Mouse (Mus musculus) adrenal gland, adult 18-20 months (tissue): Measurements from ENCODE around the gene Pts. TPM values are rescaled to one million over a fixed set of nuclear protein-coding genes. Genes with fewer than 3 reads are reported as not detected.

Experiments used
- DNase-seq, 2 experiments: peaks; one replicate each; pipeline ENCODE4 v3.0.0; 2021 to 2022; ENCODE audit warnings: low spot score in 2 of 2
- total RNA-seq, 2 experiments: library from RNA; stranded (reverse); gene quantifications; 1 replicate in 1 of 2; 2 replicates in 1 of 2; pipeline ENCODE4 v1.2.3; 2021

Gene Pts
- total RNA-seq, 2 experiments from 2014 or later: 76.0 to 77.4 TPM

DNA sequence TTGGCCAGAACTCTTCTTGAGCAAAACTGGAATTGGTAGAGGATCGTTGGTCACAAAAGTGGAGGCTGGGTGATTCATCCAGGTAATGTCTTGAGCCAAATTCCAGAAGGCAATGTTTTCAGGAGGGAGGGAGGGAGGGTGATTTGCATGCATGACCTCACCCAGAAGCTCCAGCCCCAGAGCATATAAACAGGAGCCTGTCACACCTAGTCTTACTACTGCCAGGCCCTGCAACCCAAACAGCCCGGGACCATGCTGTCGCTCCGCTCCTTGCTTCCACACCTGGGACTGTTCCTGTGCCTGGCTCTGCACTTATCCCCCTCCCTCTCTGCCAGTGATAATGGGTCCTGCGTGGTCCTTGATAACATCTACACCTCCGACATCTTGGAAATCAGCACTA is 34.2 kb downstream of the Pts start, which contains the start of gene Plet1:
Gene Plet1 (plus strand): TSS at position 215 of the 400 bp plus-strand sequence.
- DNase-seq: no peak

DNA sequence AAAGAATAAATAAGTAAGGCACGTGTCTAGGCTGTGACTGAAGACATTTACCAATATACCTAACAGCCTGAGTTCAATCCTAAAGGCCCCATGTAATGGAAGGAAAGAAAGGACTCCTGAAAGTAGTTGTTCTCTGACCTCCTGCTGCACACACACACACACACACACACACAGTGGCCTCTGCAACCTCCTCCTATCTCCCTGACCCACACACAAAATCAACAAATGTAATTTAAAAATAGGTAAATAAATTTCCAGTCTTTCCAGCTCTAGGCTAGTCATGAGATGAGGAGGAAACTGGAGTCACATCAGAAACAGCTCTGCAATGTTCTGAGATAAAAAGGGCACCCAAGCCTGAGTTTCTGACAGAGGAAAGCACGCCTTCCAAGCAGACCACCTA is 34.7 kb downstream of the Pts start:
- DNase-seq: no peak

DNA sequence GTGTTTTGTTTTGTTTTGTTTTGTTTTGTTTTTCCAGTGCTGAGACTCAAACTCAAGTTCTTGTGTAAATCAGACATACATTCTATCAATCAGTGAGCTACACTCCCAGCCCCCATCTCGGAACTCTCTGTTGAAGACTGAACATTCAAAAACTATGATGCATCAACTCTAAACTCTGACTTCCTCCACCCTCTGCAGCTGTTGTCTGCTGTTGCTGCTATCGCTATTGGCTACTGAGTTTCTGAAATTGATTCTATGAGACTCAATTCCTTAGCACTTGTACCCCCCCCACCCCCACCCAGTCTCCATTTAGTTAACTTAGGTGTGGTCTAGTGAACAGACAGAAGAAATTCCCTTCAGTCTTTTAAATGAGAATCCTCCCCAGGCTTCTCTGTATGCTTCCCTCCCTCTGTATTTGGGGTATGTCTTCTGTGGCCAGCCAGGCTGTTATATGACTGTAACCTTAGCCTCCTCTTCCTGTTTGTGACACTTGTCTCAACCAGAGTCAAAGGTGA is 36.9 kb downstream of the Pts start:
- no peak for DNase-seq

DNA sequence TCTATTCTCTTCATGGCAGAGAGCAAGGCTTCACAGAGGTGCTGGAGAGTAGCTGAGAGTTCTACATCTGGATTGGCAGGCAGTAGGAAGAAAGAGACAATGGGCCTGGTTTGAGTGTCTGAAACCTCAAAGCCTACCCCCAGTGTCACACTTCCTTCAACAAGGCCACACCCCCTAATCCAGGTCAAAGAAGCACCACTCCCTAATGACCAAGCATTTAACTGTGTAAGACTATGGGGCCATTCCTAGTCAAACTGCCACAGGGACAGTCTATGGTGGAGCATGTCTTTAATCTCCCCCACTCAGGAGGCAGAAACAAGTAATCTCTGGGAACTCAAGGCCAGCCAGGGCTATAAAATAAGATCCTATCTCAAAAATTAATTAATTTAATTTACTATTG is 37.7 kb downstream of the Pts start:
- DNase-seq: no peak

DNA sequence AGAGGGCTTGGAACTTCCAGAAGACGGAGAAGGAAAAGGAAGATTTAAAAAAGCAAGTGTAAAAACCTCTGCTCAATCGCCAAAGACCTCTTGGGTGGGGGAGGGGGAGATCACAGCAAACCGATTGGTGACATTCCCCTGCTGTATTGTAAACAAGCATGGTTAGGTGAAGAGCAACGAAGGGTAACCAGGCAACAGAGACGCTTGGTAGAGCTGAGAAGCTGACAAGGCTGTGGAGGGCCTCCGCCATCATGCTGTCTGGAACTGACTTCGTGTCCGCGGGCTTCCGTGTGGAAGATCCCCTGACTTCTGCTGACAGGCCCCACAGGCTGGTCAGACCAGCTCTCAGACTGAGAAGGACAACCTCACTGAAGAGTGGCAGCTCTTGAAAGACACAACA is 43.0 kb downstream of the Pts start:
- DNase-seq: no peak

DNA sequence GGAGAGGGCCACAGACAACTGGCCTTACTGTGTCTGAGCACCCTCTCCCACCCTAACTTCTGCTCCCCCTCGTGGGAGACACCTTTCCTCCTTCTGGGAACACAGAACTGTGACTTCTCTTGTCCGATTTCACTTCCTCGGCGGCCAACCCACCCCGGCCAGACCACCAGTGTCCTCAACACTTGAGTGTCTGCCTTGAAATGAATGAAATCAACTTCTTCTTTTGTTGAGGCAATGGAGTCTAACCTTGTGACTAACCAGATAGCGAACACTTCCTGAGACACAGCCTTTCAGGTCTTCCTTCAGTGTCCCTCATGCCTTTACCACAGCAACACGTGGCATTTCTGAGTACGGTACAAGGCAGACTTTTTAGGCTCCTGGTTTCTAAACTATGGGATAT is 45.8 kb downstream of the Pts start:
- no peak for DNase-seq

DNA sequence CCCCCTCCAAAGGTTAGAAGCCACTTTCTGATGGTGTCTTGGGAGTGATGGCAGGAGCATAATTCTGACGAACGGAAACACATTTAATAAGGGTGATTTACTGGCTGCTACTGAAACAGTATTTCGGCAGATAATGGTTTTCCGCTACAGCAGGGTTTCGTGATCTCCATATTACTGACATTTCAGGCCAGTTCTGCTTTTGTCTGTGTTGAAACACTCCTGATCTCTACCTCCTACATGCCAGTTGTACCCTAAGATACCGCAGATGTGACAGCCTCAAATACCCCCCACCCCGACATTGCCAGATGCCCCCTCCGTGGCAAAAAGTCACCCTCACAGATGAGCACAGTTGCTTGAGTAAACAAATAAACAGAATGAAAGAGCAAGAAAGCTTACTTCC is 49.0 kb downstream of the Pts start:
- DNase-seq: no peak

DNA sequence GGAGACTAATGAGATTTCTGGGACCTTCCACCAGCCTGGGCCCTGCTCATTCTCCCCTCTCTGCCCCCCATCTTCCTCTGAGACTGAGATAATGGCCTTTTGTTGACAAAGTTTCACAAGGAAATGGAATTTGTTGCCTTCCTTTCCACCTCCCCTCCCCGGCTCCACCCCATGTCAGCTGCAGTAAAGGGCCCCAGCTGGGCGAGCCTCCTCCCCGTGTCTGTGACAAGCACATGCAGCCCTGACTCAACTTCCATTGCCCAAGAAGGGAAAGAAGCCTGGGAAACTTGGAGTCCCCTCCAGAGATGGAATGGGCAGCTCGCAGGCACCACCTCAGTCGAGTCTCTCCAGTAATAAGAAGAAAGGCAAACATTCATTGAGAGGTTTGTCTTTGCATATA is 49.7 kb downstream of the Pts start:
- DNase-seq: no peak

DNA sequence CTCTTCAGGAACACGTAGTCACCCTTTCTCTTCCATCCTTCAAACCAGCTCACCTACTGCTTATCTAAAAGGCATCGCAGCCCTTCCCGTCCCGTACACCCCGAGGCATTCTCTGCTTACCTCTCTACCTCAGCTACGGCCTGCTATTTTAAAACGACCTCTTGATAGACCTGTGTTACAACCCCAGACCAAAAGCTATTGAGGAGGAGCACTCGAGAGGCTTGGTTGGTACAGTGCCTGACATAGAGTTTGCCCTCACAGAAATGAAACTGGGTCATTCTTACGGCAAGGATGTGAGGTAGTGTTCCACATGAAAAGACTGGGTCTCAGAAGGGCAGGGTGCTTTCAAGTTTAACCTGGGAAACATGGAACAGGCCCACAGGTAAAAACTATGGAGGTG is 51.3 kb downstream of the Pts start:
- DNase-seq: no peak

DNA sequence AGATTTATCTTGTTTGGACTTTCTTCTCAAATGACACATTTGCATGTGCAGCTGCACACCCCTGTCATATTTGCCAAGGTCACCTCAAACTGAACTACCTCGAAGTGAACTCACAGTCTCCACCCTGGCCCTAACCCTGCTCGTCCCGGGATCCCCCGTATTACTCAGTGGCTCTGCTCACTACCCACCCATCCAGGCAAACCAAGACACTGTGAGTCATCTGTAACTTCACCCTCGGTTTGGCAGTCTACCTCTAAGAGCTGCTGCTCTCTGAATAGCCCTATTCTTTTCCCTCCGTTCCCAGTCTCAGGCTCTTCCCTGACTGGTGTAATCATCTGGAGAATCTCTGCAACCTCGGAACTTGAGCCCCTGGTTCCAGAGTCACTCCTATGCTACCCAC is 51.9 kb downstream of the Pts start:
- no peak for DNase-seq

DNA sequence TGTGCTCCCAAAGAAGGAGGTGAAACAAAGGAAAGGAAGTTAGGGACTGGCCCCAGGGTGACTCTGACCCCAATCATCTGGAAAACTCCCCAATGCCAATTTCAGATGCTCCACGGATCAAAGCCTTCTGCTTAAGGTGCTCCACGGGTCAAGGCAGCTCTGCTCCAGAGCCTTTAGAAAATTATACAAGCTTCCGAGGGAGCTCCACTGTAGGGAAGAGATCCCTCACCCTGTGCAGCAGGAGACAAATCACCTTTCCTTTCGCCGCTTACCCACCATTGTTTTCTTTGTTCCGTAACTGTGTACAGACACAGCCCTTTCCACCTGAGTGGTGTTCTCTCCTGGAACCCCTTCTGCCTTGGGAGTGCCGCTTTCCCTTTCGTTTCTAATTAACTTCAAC is 52.8 kb downstream of the Pts start:
- no peak for DNase-seq

DNA sequence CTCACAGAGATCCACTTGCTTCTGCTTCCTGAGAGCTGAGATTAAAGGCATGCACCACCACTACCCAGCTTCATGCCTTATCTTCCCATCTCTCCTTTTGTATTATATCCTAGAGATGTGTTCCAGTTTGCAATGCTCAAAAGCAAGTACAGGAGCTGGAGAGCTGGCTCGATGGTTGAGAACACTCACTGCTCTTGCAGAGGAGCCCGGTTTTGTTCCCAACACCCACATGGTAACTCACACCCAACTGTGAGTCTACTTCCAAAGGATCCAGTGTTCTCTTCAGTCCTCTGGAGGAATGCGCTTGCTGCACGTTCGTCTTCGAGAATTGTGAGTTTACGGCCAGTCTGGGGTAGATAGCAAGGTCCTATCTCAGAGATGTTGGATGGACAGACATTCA is 53.2 kb downstream of the Pts start:
- DNase-seq: no peak

Other genes starting within 250 kb of the Pts start
- 1,000 to 10,000 TPM in 1 of 2 experiments, 100 to 1,000 TPM in 1; 982 to 1,145 TPM for gene Rpl10-ps3, start 183.8 kb downstream of the Pts start, total RNA-seq
- gene Plet1, start 34.2 kb downstream of the Pts start, total RNA-seq: under 1 TPM in 1 of 2 experiments, not detected in 1; 0.29 TPM
- gene Il18, start 26.1 kb upstream of the Pts start, total RNA-seq: 1 to 10 TPM; 3.9 to 6.5 TPM
- 1 to 10 TPM; 4.6 to 4.7 TPM for gene Bco2, start 26.5 kb upstream of the Pts start, total RNA-seq
- not detected for gene Tex12, start 32.6 kb upstream of the Pts start, total RNA-seq
- gene Sdhd, start 75.1 kb upstream of the Pts start, total RNA-seq: 100 to 1,000 TPM; 260 to 414 TPM
- 100 to 1,000 TPM; 210 to 223 TPM for gene Timm8b, start 75.2 kb upstream of the Pts start, total RNA-seq
- gene Pih1d2, start 88.6 kb upstream of the Pts start, total RNA-seq: 1 to 10 TPM; 1.2 to 2.1 TPM
- gene Nkapd1, start 88.7 kb upstream of the Pts start, total RNA-seq: 10 to 100 TPM; 24.5 to 25.6 TPM
- 100 to 1,000 TPM; 164 to 320 TPM for gene Dlat, start 131.1 kb upstream of the Pts start, total RNA-seq
- 1 to 10 TPM; 5.4 to 7.7 TPM for gene Dixdc1, start 210.8 kb upstream of the Pts start, total RNA-seq
- gene 2310030G06Rik, start 217.8 kb upstream of the Pts start, total RNA-seq: 1 to 10 TPM; 5.1 to 5.4 TPM
- 10 to 100 TPM; 26.1 to 89.2 TPM for gene Cryab, start 222.6 kb upstream of the Pts start, total RNA-seq
- 1 to 10 TPM; 1.7 to 3.4 TPM for gene Hspb2, start 223.6 kb upstream of the Pts start, total RNA-seq
- gene Fdxacb1, start 239.5 kb upstream of the Pts start, total RNA-seq: 1 to 10 TPM; 4.5 to 5.6 TPM
- gene Alg9, start 246.3 kb upstream of the Pts start, total RNA-seq: 10 to 100 TPM; 22.2 to 30.1 TPM
- 10 to 100 TPM; 47.5 to 69.0 TPM for gene 1110032A03Rik, start 246.8 kb upstream of the Pts start, total RNA-seq